Mouse (Mus musculus): ENCODE data around the gene Gmpr2. TPM values are rescaled to one million over a fixed set of nuclear protein-coding genes. Genes with fewer than 3 reads are reported as not detected.

Gene Gmpr2
- polyA plus RNA-seq, 1 experiment from 2014 or later, result 59.3 TPM

- no peaks in the 10 kb centered on the region for H3K4me1 ChIP-seq
- no peaks in the 10 kb centered on the region for H3K27me3 ChIP-seq
- no peak overlapping the region for H3K27ac ChIP-seq
- no peaks in the 10 kb centered on the region for H3K36me3 ChIP-seq (replicated peaks)
- no peak overlapping the region for H3K9ac ChIP-seq
- WGBS, result 80% methylated on average over 10 of the region's 10 CpGs
- H3K4me2 ChIP-seq, result no peak overlapping the region
- H3K4me3 ChIP-seq (replicated peaks), result no peak overlapping the region
- no peaks in the 10 kb centered on the region for H3K9me3 ChIP-seq
- ATAC-seq (ENCODE audit: low FRiP score), result no peak
Measured at GRCm38 (mm10) chr14:55689433-55689832, 17.7 kb downstream of the Gmpr2 start.

- no peak overlapping the region for H3K9ac ChIP-seq
- no peak overlapping the region for H3K27ac ChIP-seq
- no peak overlapping the region for H3K4me3 ChIP-seq (replicated peaks)
- no peaks in the 10 kb centered on the region for H3K9me3 ChIP-seq
- 87% methylated on average over 4 of the region's 4 CpGs for WGBS
- H3K4me2 ChIP-seq, result no peak overlapping the region
- H3K4me1 ChIP-seq, result no peaks in the 10 kb centered on the region
- no peak for ATAC-seq (ENCODE audit: low FRiP score)
- H3K36me3 ChIP-seq (replicated peaks), result no peaks in the 10 kb centered on the region
- 0 out of 2 replicates have a peak, but pooled peaks cover 5% of the 10 kb centered on the region for H3K27me3 ChIP-seq
Measured at GRCm38 (mm10) chr14:55697226-55697625, 25.5 kb downstream of the Gmpr2 start.

GRCm38 (mm10) chr14:55701131-55701530 is 29.4 kb downstream of the Gmpr2 start:
- Histone ChIP-seq H3K27ac (no peak overlapping the region), H3K4me1 (no peaks in the 10 kb centered on the region), H3K4me2 (no peak overlapping the region), H3K36me3 (replicated peaks) (no peaks in the 10 kb centered on the region), H3K9ac (no peak overlapping the region), H3K27me3 (0 out of 2 replicates have a peak, but pooled peaks cover 5% of the 10 kb centered on the region), H3K9me3 (no peaks in the 10 kb centered on the region), H3K4me3 (replicated peaks) (no peak overlapping the region)
- 63% methylated on average over 9 of the region's 9 CpGs for WGBS
- ATAC-seq (ENCODE audit: low FRiP score), result no peak

GRCm38 (mm10) chr14:55702761-55703160 is 31.0 kb downstream of the Gmpr2 start:
- 77% methylated on average over 6 of the region's 6 CpGs for WGBS
- H3K4me2 ChIP-seq, result no peak overlapping the region
- no peak overlapping the region for H3K4me3 ChIP-seq (replicated peaks)
- no peaks in the 10 kb centered on the region for H3K4me1 ChIP-seq
- H3K27ac ChIP-seq, result no peak overlapping the region
- H3K9me3 ChIP-seq, result no peaks in the 10 kb centered on the region
- 0 out of 2 replicates have a peak, but pooled peaks cover 5% of the 10 kb centered on the region for H3K27me3 ChIP-seq
- H3K9ac ChIP-seq, result no peak overlapping the region
- no peak for ATAC-seq (ENCODE audit: low FRiP score)
- no peaks in the 10 kb centered on the region for H3K36me3 ChIP-seq (replicated peaks)

- Histone ChIP-seq H3K27me3 (no peaks in the 10 kb centered on the region), H3K4me1 (no peaks in the 10 kb centered on the region), H3K27ac (no peak overlapping the region), H3K36me3 (replicated peaks) (no peaks in the 10 kb centered on the region), H3K4me2 (no peak overlapping the region), H3K4me3 (replicated peaks) (no peak overlapping the region), H3K9me3 (no peaks in the 10 kb centered on the region), H3K9ac (no peak overlapping the region)
- WGBS, result 92% methylated on average over 8 of the region's 8 CpGs
- no peak for ATAC-seq (ENCODE audit: low FRiP score)
Measured at GRCm38 (mm10) chr14:55706051-55706600, 34.4 kb downstream of the Gmpr2 start.

- no peak overlapping the region for H3K27ac ChIP-seq
- H3K4me3 ChIP-seq (replicated peaks), result no peak overlapping the region
- H3K9me3 ChIP-seq, result no peaks in the 10 kb centered on the region
- H3K36me3 ChIP-seq (replicated peaks), result no peaks in the 10 kb centered on the region
- H3K4me2 ChIP-seq, result no peak overlapping the region
- H3K27me3 ChIP-seq, result peaks cover 5% of the 10 kb centered on the region
- H3K4me1 ChIP-seq, result no peaks in the 10 kb centered on the region
- WGBS, result 82% methylated on average over 5 of the region's 5 CpGs
- no peak overlapping the region for H3K9ac ChIP-seq
- ATAC-seq (ENCODE audit: low FRiP score), result no peak
Measured at GRCm38 (mm10) chr14:55707397-55707796, 35.7 kb downstream of the Gmpr2 start.

GRCm38 (mm10) chr14:55709509-55709908 is 37.8 kb downstream of the Gmpr2 start:
- Histone ChIP-seq H3K9me3 (no peaks in the 10 kb centered on the region), H3K4me1 (peaks cover 5% of the 10 kb centered on the region; the same call in 1 of the 2 replicates), H3K27ac (no peak overlapping the region), H3K36me3 (replicated peaks) (no peaks in the 10 kb centered on the region), H3K27me3 (peaks cover 23% of the 10 kb centered on the region), H3K9ac (no peak overlapping the region), H3K4me3 (replicated peaks) (no peak overlapping the region), H3K4me2 (no peak overlapping the region)
- 88% methylated on average over 4 of the region's 4 CpGs for WGBS
- ATAC-seq (ENCODE audit: low FRiP score), result no peak

GRCm38 (mm10) chr14:55711786-55712185 is 40.0 kb downstream of the Gmpr2 start:
- H3K4me2 ChIP-seq, result no peak overlapping the region
- no peaks in the 10 kb centered on the region for H3K9me3 ChIP-seq
- H3K27me3 ChIP-seq, result peaks cover 28% of the 10 kb centered on the region
- ATAC-seq (ENCODE audit: low FRiP score), result no peak
- H3K9ac ChIP-seq, result no peak overlapping the region
- H3K4me3 ChIP-seq (replicated peaks), result no peak overlapping the region
- peaks cover 5% of the 10 kb centered on the region; the same call in 1 of the 2 replicates for H3K4me1 ChIP-seq
- peaks cover 7% of the 10 kb centered on the region for H3K36me3 ChIP-seq (replicated peaks)
- H3K27ac ChIP-seq, result no peak overlapping the region
- WGBS, result 82% methylated on average over 7 of the region's 7 CpGs

- peaks cover 28% of the 10 kb centered on the region for H3K27me3 ChIP-seq
- peak overlapping the region; percentile 26; the same call in 1 of the 2 replicates for H3K4me2 ChIP-seq
- WGBS, result 16% methylated on average over 25 of the region's 25 CpGs
- no peak for ATAC-seq (ENCODE audit: low FRiP score)
- peaks cover 19% of the 10 kb centered on the region for H3K36me3 ChIP-seq (replicated peaks)
- H3K9me3 ChIP-seq, result no peaks in the 10 kb centered on the region
- no peak overlapping the region for H3K27ac ChIP-seq
- H3K9ac ChIP-seq, result no peak overlapping the region
- H3K4me1 ChIP-seq, result peaks cover 5% of the 10 kb centered on the region; the same call in 1 of the 2 replicates
- no peak overlapping the region for H3K4me3 ChIP-seq (replicated peaks)
Measured at GRCm38 (mm10) chr14:55713007-55713728, 41.4 kb downstream of the Gmpr2 start.

GRCm38 (mm10) chr14:55713729-55714122 is 42.0 kb downstream of the Gmpr2 start, which contains the start of gene Tgm1:
TSS of gene Tgm1 (minus strand) at chr14:55713926.
- no peak within 1 kb of the TSS for H3K4me3 ChIP-seq (replicated peaks)
- no peak within 1 kb of the TSS for H3K9ac ChIP-seq
- peaks cover 25% of the 10 kb centered on the region for H3K36me3 ChIP-seq (replicated peaks)
- H3K27me3 ChIP-seq, result peaks cover 28% of the 10 kb centered on the region
- peaks cover 5% of the 10 kb centered on the region; the same call in 1 of the 2 replicates for H3K4me1 ChIP-seq
- 24% methylated on average over 4 of the region's 4 CpGs for WGBS
- no peaks in the 10 kb centered on the region for H3K9me3 ChIP-seq
- no peak for ATAC-seq (ENCODE audit: low FRiP score)
- H3K27ac ChIP-seq, result no peak within 1 kb of the TSS
- H3K4me2 ChIP-seq, result peak within 1 kb of the TSS; percentile 26; the same call in 1 of the 2 replicates

GRCm38 (mm10) chr14:55714893-55715292 is 43.2 kb downstream of the Gmpr2 start:
- no peak overlapping the region for H3K4me3 ChIP-seq (replicated peaks)
- peaks cover 5% of the 10 kb centered on the region; the same call in 1 of the 2 replicates for H3K4me1 ChIP-seq
- WGBS, result 39% methylated on average over 6 of the region's 6 CpGs
- no peak overlapping the region for H3K27ac ChIP-seq
- no peak overlapping the region for H3K4me2 ChIP-seq
- H3K36me3 ChIP-seq (replicated peaks), result peaks cover 27% of the 10 kb centered on the region
- no peak for ATAC-seq (ENCODE audit: low FRiP score)
- peaks cover 28% of the 10 kb centered on the region for H3K27me3 ChIP-seq
- no peak overlapping the region for H3K9ac ChIP-seq
- no peaks in the 10 kb centered on the region for H3K9me3 ChIP-seq

- peaks cover 27% of the 10 kb centered on the region for H3K36me3 ChIP-seq (replicated peaks)
- H3K4me2 ChIP-seq, result no peak overlapping the region
- peaks cover 9% of the 10 kb centered on the region for H3K4me1 ChIP-seq
- ATAC-seq (ENCODE audit: low FRiP score), result no peak
- no peak overlapping the region for H3K4me3 ChIP-seq (replicated peaks)
- H3K27ac ChIP-seq, result no peak overlapping the region
- H3K27me3 ChIP-seq, result peaks cover 28% of the 10 kb centered on the region
- no peaks in the 10 kb centered on the region for H3K9me3 ChIP-seq
- 90% methylated on average over 6 of the region's 6 CpGs for WGBS
- H3K9ac ChIP-seq, result no peak overlapping the region
Measured at GRCm38 (mm10) chr14:55716271-55716670, 44.5 kb downstream of the Gmpr2 start.

- H3K36me3 ChIP-seq (replicated peaks), result peaks cover 27% of the 10 kb centered on the region
- H3K4me1 ChIP-seq, result peaks cover 12% of the 10 kb centered on the region
- no peak for ATAC-seq (ENCODE audit: low FRiP score)
- H3K9ac ChIP-seq, result no peak overlapping the region
- 81% methylated on average over 8 of the region's 8 CpGs for WGBS
- H3K27me3 ChIP-seq, result peaks cover 28% of the 10 kb centered on the region
- no peak overlapping the region for H3K4me2 ChIP-seq
- no peak overlapping the region for H3K4me3 ChIP-seq (replicated peaks)
- no peaks in the 10 kb centered on the region for H3K9me3 ChIP-seq
- no peak overlapping the region for H3K27ac ChIP-seq
Measured at GRCm38 (mm10) chr14:55716884-55717283, 45.1 kb downstream of the Gmpr2 start.
